Mouse (Mus musculus) kidney, adult 9 months (tissue): ENCODE data around the gene Gm6309.
"Not testable (repeated sequence)": the region's sequence is repeated elsewhere in the genome, so short reads cannot be mapped to it uniquely, and the experiment has no call there.

ENCODE experiments used
- DNase-seq: peaks from one replicate; pipeline ENCODE4 v3.0.0; 2022

Gm6309 gene

DNA sequence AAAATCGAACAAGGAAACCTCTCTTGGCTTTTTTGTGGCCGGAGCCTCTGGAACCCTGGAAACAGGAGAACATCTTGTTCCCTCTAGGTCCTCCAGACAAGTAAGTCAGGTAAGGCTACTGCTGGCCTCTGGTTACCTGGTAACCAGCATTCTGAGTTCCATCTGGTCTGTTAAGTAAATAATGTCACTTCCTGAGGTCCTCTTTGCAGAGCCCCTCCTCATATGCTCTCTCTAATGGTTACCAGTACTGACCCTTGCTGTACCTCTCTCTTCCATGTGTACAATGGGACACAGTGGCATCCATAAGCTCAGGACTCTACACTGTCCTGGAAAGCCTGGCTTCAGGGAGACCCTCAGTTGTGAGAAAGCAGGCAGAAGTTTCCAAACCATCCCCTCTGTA is at the start of gene Gm6309:
Gene Gm6309 (minus strand): TSS at position 101 of the 400 bp plus-strand sequence.
- DNase-seq, result not testable (repeated sequence)

DNA sequence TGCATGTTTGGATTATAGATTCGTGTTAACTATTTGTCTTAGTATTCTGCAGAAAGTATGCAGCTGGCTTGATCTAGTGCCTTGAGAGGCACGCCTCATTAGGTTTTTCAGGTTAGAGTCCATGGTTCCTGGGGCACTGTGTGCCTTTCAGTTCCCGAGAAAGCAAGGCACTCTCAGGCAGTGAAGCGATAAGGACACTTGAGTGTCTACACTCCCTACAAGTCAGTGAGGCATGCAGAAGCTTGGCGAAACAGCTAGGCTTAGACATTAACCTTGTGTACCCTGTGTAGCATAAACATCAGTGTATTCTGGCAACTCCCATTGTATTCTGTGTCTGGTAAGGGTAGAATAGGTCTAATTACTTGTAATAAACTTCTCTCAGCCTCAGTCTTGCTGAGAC is 35.0 kb upstream of the Gm6309 start:
- DNase-seq, result peak; percentile 96

DNA sequence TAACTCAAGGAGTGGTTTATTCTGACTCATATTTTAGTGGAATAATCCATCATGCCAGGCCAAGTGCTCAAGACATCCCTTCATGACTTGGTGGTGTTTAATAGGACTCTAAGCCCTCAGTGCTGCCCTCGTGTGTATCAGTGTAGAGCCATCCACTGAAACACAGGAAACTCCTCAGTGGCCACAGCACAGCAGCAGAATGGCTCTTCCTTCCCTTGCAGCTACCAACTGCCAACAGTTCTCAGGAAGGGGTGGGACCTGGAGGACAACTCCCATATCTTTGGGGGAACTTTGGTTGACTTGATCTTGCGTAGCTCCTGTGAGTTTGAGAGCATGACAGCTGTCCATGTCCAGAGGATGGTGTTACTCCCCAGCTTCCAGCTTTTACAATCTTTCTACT is 33.4 kb upstream of the Gm6309 start:
- DNase-seq, result peak; percentile 29

DNA sequence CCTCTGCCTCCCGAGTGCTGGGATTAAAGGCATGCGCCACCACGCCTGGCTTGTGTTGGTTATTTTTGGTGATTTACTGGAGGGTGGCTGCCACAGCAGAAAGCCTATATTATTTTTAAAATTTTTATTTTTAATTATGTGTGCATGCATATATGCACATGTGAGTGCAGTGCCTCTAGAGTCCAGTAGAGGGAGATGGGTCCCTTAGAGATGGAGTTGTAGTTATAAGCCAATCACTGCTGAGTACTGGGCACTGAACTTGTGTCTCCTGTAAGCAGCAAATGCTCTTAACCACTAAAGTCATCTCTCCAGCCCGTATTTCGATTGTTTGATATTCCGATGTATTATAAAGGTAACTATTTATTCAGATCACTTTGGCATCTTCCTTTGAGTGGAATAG is 30.1 kb upstream of the Gm6309 start:
- DNase-seq, result no peak

DNA sequence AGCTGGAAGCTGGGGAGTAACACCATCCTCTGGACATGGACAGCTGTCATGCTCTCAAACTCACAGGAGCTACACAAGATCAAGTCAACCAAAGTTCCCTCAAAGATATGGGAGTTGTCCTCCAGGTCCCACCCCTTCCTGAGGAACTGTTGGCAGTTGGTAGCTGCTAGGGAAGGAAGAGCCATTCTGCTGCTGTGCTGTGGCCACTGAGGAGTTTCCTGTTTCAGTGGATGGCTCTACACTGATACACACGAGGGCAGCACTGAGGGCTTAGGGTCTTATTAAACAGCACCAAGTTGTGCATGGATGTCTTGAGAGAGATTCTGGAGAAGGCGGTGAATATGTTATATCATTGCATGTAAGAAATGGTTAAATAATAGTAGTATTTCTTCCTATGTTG is 29.0 kb upstream of the Gm6309 start:
- DNase-seq, result no peak

DNA sequence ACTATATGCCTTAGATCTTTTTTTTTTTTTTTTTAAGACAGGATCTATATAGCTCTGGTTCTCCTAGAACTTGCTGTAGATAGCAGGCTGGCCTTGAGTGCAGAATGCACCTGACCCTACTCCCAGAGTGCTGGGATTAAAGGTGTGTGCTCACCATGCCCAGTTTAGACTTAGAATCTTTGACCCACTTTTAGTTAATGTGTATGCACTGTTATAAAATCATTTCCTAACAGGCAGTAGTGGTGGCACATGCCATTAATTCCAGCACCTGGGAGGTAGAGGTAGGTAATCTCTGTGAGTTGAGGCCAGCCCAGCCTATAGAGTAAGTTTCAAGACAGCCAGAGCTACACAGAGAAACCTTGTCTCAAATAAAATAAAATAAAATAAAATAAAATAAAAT is 28.6 kb upstream of the Gm6309 start:
- DNase-seq, result peak; percentile 88

DNA sequence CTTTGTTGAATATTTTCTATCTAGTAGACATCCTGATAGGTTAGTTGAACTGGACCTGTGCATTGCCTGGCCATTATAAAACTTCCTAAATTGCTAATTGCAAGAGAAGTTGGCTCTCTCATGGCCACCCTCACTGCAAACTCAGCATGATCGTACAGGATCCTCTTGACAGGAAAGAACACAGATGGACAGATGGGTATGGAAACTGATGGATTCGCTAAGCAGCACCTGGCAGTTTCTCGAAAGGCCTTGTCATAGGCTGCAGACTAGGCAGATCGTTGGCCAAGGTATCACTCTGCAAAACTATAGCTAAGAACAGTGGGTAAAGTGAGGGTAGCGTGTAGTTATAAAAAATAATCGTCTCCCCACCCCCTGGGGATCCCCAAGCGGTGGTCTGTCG is 22.8 kb upstream of the Gm6309 start:
- DNase-seq, result no peak

DNA sequence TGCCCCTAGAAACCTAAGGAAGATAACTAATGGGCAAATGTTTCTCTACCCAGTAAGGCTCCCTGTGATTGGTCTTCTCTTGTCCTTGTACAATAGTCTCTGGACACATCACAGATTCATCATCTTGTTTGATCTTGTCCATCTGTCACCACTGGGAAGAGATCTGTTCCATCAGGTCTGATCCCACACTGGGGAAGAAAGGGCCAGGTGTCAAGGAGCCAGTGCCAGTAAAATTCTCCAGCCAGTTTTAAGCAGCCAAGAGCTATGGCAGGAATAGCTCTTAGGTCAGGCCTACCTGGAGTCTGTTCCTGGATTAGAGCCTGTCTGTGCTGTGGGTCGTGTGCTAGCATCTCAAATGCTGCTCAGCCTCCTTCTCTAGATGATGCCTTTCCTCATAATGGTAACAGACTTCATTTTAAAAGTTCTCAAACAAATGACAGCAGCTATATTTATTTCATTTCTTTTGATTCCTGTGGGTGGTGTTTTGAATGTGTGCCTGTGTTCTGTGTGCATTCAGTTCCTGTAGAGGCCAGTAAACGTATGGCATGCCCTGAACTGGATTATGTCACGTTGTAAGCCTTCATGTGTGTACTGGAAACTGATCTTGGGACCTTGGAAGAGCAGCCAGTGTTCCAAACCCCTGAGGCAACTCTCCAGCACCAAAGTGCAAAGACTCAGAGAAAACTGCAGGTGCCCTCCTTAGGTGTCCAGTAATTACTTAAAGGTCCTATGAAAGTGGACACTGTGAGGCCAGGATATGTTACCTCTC is 20.2 kb upstream of the Gm6309 start:
- DNase-seq, result no peak

DNA sequence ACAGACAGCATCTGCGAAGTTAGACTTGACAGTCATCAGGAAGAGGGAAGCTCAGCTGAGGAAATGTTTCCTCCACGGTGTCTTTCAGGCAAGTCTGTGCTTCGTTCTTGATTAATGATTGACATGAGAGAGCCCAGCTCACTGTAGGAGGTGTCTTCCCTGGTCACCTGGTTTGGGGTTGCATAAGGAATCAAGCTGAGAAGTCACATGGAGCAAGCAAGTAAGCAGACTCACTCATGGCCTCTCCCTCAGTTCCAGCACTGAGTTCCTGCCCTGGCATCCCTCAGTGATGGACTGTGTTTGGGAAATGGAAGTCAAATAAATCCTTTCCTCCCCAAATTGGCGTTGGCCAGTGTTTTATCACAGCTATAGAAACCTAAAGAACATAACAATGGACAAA is 19.6 kb upstream of the Gm6309 start:
- peak; percentile 82 for DNase-seq

DNA sequence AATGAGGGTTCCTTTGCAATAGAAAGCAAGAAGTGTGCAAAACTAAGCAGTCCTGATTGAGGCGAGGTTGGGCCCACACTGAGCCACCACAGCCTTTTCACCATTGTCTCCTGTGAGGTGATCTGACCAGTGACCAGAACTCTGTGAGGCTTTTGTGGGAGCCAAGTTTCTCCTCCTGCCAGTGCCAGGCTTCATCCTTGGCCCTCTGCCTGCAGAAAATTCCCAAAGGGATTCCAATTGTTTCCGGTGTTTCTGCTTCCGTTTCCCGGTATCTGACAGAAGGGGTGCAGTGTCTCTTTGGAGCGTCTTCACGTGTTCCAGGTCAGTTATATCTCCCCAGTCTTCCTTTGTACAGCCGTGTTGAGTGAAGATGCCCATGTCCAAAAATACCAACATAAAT is 18.2 kb upstream of the Gm6309 start:
- peak; percentile 51 for DNase-seq

DNA sequence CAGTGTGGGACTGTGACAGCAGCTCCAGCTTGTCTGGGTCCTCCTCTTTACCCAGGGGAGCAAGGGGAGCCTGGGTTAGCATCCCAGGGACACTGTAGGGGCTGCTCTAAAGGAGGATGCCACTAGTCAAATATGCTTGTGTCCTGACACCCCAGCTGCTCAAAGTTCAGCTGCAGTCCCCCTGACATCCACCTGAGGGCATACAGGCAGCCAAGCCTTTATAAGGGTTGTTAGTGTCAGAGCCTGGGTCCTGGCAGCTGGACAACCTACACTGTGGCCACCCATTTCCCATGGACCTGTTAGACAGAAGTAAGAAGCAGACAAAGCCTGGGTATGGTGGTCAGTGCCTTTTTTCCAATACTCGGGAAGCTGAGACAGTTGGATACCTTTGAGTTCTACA is 17.6 kb upstream of the Gm6309 start:
- peak; percentile 63 for DNase-seq

DNA sequence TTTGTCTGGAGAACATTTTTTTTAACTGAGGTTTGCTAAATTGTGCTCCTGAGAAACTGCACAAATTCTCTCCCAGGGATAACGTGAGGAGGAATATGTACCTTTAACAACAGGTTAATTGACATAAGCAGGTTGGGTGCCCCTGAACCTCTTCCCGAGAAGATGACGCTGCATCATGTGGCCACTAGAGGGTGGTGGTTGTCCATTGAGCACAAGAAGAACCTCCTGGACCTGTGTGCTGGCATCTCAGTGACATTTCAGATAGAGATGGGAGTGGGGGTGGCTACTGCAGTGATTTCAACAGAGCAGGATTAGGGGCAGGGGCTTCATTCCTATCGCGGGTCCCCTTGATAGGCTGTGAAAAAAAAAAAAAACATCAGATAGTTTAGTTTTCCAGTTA is 16.9 kb upstream of the Gm6309 start:
- DNase-seq, result peak; percentile 79

DNA sequence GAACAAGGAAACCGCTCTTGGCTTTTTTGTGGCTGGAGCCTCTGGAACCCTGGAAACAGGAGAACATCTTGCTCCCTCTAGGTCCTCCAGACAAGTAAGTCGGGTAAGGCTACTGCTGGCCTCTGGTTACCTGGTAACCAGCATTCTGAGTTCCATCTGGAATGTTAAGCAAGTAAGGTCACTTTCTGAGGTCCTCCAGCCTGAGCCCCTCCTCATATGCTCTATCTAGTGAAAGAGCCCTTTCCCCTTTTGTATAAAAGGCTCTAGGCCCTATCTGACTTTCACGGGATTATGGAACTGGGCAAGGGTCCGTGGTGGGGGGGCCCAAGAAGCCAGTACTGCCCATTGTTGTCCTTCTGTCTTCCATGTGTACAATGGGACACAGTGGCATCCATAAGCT is 14.7 kb upstream of the Gm6309 start, which contains the start of gene 1700001J03Rik:
Gene 1700001J03Rik (minus strand): TSS at position 101 of the 400 bp plus-strand sequence.
- not testable (repeated sequence) for DNase-seq

DNA sequence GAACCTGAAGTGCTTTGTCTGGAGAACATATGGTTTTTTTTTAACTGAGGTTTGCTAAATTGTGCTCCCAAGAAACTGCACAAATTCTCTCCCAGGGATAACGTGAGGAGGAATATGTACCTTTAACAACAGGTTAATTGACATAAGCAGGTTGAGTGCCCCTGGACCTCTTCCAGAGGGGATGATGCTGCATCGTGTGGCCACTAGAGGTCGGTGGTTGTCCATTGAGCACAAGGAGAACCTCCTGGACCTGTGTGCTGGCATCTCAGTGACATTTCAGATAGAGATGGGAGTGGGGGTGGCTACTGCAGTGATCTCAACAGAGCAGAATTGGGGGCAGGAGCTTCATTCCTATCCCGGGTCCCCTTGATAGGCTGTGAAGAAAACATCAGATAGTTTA is 2.2 kb upstream of the Gm6309 start:
- DNase-seq, result peak; percentile 76

DNA sequence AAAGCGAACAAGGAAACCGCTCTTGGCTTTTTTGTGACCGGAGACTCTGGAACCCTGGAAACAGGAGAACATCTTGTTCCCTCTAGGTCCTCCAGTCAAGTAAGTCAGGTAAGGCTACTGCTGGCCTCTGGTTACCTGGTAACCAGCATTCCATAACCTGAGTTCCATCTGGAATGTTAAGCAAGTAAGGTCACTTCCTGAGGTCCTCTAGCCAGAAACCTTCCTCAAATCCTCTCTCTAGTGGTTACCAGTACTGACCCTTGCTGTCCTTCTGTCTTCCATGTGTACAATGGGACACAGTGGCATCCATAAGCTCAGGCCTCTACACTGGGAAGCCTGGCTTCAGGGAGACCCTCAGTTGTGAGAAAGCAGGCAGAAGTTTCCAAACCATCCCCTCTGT is 10.1 kb downstream of the Gm6309 start, which contains the start of gene Gm5565:
Gene Gm5565 (minus strand): TSS at position 101 of the 400 bp plus-strand sequence.
- not testable (repeated sequence) for DNase-seq

DNA sequence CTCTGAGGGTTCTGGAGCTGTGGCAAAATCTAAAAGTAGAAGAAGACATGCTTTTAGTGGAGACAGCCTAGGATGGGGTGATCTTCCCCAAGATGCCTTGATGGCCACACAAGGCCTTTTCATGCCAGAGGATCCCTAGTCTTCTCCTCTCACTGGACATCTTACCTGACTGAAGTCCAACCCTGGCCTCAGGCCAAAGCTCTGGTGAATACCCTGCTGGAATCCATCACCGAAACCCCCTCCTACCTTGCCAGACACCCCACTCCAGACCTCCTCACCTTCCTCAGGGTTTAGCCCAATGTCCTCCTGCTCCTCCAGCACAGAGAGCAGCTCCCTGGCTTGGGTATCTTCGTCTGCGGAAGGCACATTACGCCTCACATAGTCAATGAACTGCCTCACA is 12.2 kb downstream of the Gm6309 start:
- DNase-seq, result not testable (repeated sequence)

DNA sequence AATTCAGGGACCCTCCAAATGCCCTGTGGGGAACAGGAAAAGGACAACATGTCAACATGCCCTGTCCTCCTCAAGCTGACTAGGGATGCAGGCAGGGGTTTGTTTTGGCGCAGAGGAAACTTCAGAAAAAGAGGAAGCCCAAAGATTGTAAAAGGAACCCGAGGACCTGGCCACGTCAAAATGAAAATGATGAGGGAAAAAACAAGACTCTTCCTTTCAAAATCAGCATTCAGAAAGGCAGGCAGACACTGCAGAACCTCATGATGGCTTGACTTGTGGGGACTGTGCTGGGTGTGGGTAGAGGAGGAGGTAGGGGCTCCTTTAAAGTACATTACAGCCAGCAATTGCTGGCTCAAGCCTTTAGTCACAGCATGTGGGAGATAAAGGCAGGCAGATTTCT is 20.1 kb downstream of the Gm6309 start:
- DNase-seq, result no peak

DNA sequence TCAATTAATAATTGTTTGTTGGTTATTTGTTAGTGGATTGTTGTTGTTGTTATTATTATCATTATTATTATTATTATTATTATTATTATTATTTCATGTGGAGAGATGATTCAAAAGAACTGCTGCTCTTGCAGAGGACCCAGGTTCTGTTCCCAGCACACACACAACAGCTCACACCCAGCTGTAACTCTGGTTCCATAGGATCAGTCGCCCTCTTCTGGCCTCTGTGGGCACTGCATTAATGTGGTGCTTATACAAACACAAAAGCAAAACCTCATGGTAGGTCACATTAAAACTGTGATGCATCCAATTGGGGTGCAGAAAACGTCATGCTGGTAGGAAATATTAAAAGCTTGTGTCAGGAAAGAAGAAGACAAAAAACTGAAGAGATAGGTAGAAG is 22.6 kb downstream of the Gm6309 start:
- DNase-seq, result no peak
